Comparison of ENCODE assay signal across 8 mouse cellular contexts in genomic region chr2:35506311-35507190, GRCm38 (mm10). TPM values are rescaled to one million over a fixed set of nuclear protein-coding genes. Genes with fewer than 3 reads are reported as not detected.
DNase-seq lines count a peak whose midpoint lies in the region; ATAC-seq lines count a peak whose summit lies in the region.

No protein-coding gene starts in this region.

- H3K4me1 ChIP-seq in midbrain, embryonic 14.5 days (ENCODE audit: control insufficient read depth, insufficient read depth, low read length), result no peaks in the 10 kb centered on the region
- no peaks in the 10 kb centered on the region; the same call in 1 of the 2 replicates for H3K4me1 ChIP-seq in midbrain, embryonic 13.5 days (replicated peaks)
- peaks cover 78% of the 10 kb centered on the region for H3K4me1 ChIP-seq in embryonic facial prominence, embryonic 13.5 days

- H3K9ac ChIP-seq in midbrain, embryonic 14.5 days (replicated peaks; ENCODE audit: low read length), result no peak overlapping the region
- no peak overlapping the region for H3K9ac ChIP-seq in midbrain, embryonic 13.5 days (replicated peaks)
- 0 out of 2 replicates have a peak overlapping the region, but pooled peaks have one; percentile 32 for H3K9ac ChIP-seq in embryonic facial prominence, embryonic 13.5 days

- DNase-seq in midbrain, embryonic 14.5 days, result peak; percentile 14
- peak; percentile 53 to 60 for DNase-seq in layer of hippocampus, postnatal 10 days (ENCODE audit: low spot score in 2 of 2)
- peak; percentile 54 to 67 for DNase-seq in lung, postnatal 4 days
- peak; percentile 77 for DNase-seq in thymus, postnatal 14 days
- DNase-seq in cerebellum, postnatal 25 days, result no peak
- no peak for DNase-seq in cerebellum, postnatal 10 days

- no peak overlapping the region for H3K4me2 ChIP-seq in midbrain, embryonic 14.5 days (ENCODE audit: low read length)
- no peak overlapping the region for H3K4me2 ChIP-seq in midbrain, embryonic 13.5 days (replicated peaks)
- no peak overlapping the region for H3K4me2 ChIP-seq in embryonic facial prominence, embryonic 13.5 days

- no peak overlapping the region for H3K4me3 ChIP-seq in midbrain, embryonic 14.5 days (replicated peaks; ENCODE audit: low read depth, low read length)
- H3K4me3 ChIP-seq in midbrain, embryonic 13.5 days (replicated peaks), result no peak overlapping the region
- H3K4me3 ChIP-seq in embryonic facial prominence, embryonic 13.5 days, result no peak overlapping the region

- no peaks in the 10 kb centered on the region for H3K27me3 ChIP-seq in midbrain, embryonic 14.5 days (ENCODE audit: control insufficient read depth, insufficient read depth, low read length)
- no peaks in the 10 kb centered on the region for H3K27me3 ChIP-seq in midbrain, embryonic 13.5 days
- H3K27me3 ChIP-seq in embryonic facial prominence, embryonic 13.5 days, result no peaks in the 10 kb centered on the region

- no peaks in the 10 kb centered on the region for H3K36me3 ChIP-seq in midbrain, embryonic 14.5 days (ENCODE audit: control insufficient read depth, insufficient read depth, low read length)
- no peaks in the 10 kb centered on the region for H3K36me3 ChIP-seq in midbrain, embryonic 13.5 days
- no peaks in the 10 kb centered on the region for H3K36me3 ChIP-seq in embryonic facial prominence, embryonic 13.5 days

- no peaks in the 10 kb centered on the region for H3K9me3 ChIP-seq in midbrain, embryonic 14.5 days (ENCODE audit: control insufficient read depth, low read length)
- no peaks in the 10 kb centered on the region for H3K9me3 ChIP-seq in midbrain, embryonic 13.5 days
- no peaks in the 10 kb centered on the region for H3K9me3 ChIP-seq in embryonic facial prominence, embryonic 13.5 days

- WGBS in midbrain, embryonic 14.5 days, result 69% methylated on average over 6 of the region's 6 CpGs
- WGBS in midbrain, embryonic 13.5 days, result 64% methylated on average over 6 of the region's 6 CpGs
- WGBS in embryonic facial prominence, embryonic 13.5 days, result 70% methylated on average over 6 of the region's 6 CpGs

- no peak for ATAC-seq in midbrain, embryonic 14.5 days (ENCODE audit: low FRiP score, low TSS enrichment)
- ATAC-seq in midbrain, embryonic 13.5 days, result no peak
- no peak for ATAC-seq in embryonic facial prominence, embryonic 13.5 days (ENCODE audit: insufficient number of reproducible peaks, insufficient read depth, low FRiP score, low TSS enrichment, low read depth)

- no peak overlapping the region for H3K27ac ChIP-seq in midbrain, embryonic 14.5 days (replicated peaks; ENCODE audit: low read depth, low read length)
- no peak overlapping the region for H3K27ac ChIP-seq in midbrain, embryonic 13.5 days
- peak overlapping the region; percentile 85; the same call in 1 of the 2 replicates for H3K27ac ChIP-seq in embryonic facial prominence, embryonic 13.5 days

RNA-seq across cellular contexts. Expression of gene Ggta1, which starts 43.5 kb away (rescaled TPM):
- 2.8 and 5.6 TPM in 2 replicates for polyA plus RNA-seq in midbrain, embryonic 14.5 days (2014; fragmentation: Nextera tagmentation; extraction: Ambion mirVana)
- 4.8 and 5.0 TPM in 2 replicates for polyA plus RNA-seq in midbrain, embryonic 13.5 days (2015; fragmentation: Nextera tagmentation; extraction: Ambion mirVana)
- polyA plus RNA-seq in embryonic facial prominence, embryonic 13.5 days (2015; fragmentation: Nextera tagmentation; extraction: Ambion mirVana), result 16.7 and 18.8 TPM in 2 replicates
- total RNA-seq in layer of hippocampus, postnatal 10 days (2021), result 1 to 10 TPM; 4.7 to 6.1 TPM

RNA-seq across cellular contexts. Expression of gene Dab2ip, which starts 51.5 kb away (rescaled TPM):
- polyA plus RNA-seq in midbrain, embryonic 14.5 days (2014; fragmentation: Nextera tagmentation; extraction: Ambion mirVana), result 46.4 and 50.6 TPM in 2 replicates
- polyA plus RNA-seq in midbrain, embryonic 13.5 days (2015; fragmentation: Nextera tagmentation; extraction: Ambion mirVana), result 36.2 and 36.3 TPM in 2 replicates
- 53.2 and 54.5 TPM in 2 replicates for polyA plus RNA-seq in embryonic facial prominence, embryonic 13.5 days (2015; fragmentation: Nextera tagmentation; extraction: Ambion mirVana)
- 100 to 1,000 TPM; 130 TPM for total RNA-seq in layer of hippocampus, postnatal 10 days (2021)

Comparison
In these comparisons a context has a peak if more than half of its experiments do, and no peak if none do; other contexts are left out.
1. DNase-seq: peak in midbrain, embryonic 14.5 days (single experiment), layer of hippocampus, postnatal 10 days (2 of 2), lung, postnatal 4 days (2 of 2) and thymus, postnatal 14 days (single experiment); none in cerebellum, postnatal 25 days (0 of 2) and cerebellum, postnatal 10 days (0 of 2).